Mouse (Mus musculus) thymus, adult 2 months (tissue): Measurements from ENCODE around the gene Mrpl28. TPM values are rescaled to one million over a fixed set of nuclear protein-coding genes. Genes with fewer than 3 reads are reported as not detected.
"Not testable (repeated sequence)": the region's sequence is repeated elsewhere in the genome, so short reads cannot be mapped to it uniquely, and the experiment has no call there.

ENCODE experiments used
- DNase-seq: peaks from one replicate; pipeline ENCODE4 v3.0.0; 2021
- H3K27ac ChIP-seq: fragments of 200-500 bp; 2 replicates; pipeline ENCODE4 v1.5.1; 2012; ENCODE audit warnings: low read length, control low read depth; ENCODE audit not compliant: control insufficient read depth, insufficient read depth
- H3K27me3 ChIP-seq: fragments of 200-500 bp; 2 replicates; pipeline ENCODE4 v1.6.1; 2012; ENCODE audit warnings: mild to moderate bottlenecking, low read length, moderate library complexity, mixed read lengths; ENCODE audit not compliant: control insufficient read depth, insufficient read depth
- H3K36me3 ChIP-seq: fragments of 200-500 bp; 2 replicates; pipeline ENCODE4 v1.6.1; 2012; ENCODE audit warnings: mild to moderate bottlenecking, low read length, moderate library complexity; ENCODE audit not compliant: control insufficient read depth, insufficient read depth
- H3K4me1 ChIP-seq: fragments of 200-500 bp; replicated peaks from 2 replicates; pipeline ENCODE4 v1.6.1; 2012; ENCODE audit warnings: low read length; ENCODE audit not compliant: control insufficient read depth, insufficient read depth
- H3K4me3 ChIP-seq: fragments of 200-500 bp; 2 replicates; pipeline ENCODE4 v1.5.1; 2012; ENCODE audit warnings: mild to moderate bottlenecking, low read length, control low read depth, moderate library complexity; ENCODE audit not compliant: control insufficient read depth, insufficient read depth
- CTCF ChIP-seq: fragments of 200-500 bp; IDR thresholded peaks from 2 replicates; pipeline ENCODE4 v1.5.1; 2012; ENCODE audit warnings: mild to moderate bottlenecking, control low read depth, low read length, moderate library complexity, borderline replicate concordance; ENCODE audit not compliant: control insufficient read depth, poor library complexity, insufficient read depth; ENCODE audit errors: extremely low read depth
- POLR2A ChIP-seq: fragments of 200-500 bp; IDR thresholded peaks from 2 replicates; pipeline ENCODE4 v1.6.1; 2012; ENCODE audit warnings: mild to moderate bottlenecking, low read length, control low read depth, moderate library complexity; ENCODE audit not compliant: control insufficient read depth, poor library complexity, insufficient read depth; ENCODE audit errors: extremely low read depth
- WGBS: fragments of 180-500 bp; shearing (Covaris S2); methylation state at CpG from one replicate; pipeline ENCODE4 v1.1.7; 2018; 5-methylcytosine and 5-hydroxymethylcytosine counted together
- polyA plus RNA-seq: library from polyadenylated mRNA; depleted of rRNA; stranded (reverse); fragments of >200 nt; gene quantifications from 2 replicates; pipeline ENCODE4 v1.2.3, GENCODE M21; 2012

The Mrpl28 gene
- polyA plus RNA-seq, 1 experiment = 82.6 TPM

DNA sequence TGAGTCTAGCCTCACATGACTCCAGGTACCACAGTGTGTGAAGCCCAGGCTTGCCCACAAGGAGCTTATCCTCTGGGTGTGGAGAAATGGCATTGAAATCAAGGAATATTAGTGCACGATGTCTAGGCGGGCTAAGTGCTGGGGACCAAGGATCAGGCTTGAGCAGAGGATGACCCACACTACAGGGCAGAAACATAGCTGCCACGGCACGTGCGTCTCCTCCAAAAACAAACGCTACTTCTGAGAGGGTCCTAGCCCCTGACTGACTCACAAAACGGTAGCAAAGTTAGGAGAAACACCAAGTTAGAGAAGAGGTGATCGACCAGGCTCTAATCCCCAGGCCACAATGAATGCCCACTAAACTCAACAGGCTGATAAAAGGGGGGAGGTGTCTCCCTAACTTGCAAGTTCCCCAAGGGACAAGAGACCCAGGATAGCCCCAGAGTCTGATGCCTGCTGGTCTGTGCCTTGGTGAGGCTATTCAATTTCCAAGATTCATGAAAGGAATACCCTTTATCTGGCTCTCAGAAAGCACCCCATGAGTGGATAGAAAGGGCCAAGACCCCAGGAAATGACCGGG, 28.7 kb upstream of the Mrpl28 start:
- H3K36me3 ChIP-seq = no peaks in the 10 kb centered on the region
- DNase-seq = no peak
- peak overlapping the region; percentile 49 for H3K4me3 ChIP-seq
- H3K4me1 ChIP-seq = peaks cover 17% of the 10 kb centered on the region
- no peaks in the 10 kb centered on the region for H3K27me3 ChIP-seq
- no peak overlapping the region for H3K27ac ChIP-seq
- 59% methylated on average over 9 of the region's 9 CpGs for WGBS
- TF ChIP-seq POLR2A = no peak
- TF ChIP-seq CTCF = no peak

DNA sequence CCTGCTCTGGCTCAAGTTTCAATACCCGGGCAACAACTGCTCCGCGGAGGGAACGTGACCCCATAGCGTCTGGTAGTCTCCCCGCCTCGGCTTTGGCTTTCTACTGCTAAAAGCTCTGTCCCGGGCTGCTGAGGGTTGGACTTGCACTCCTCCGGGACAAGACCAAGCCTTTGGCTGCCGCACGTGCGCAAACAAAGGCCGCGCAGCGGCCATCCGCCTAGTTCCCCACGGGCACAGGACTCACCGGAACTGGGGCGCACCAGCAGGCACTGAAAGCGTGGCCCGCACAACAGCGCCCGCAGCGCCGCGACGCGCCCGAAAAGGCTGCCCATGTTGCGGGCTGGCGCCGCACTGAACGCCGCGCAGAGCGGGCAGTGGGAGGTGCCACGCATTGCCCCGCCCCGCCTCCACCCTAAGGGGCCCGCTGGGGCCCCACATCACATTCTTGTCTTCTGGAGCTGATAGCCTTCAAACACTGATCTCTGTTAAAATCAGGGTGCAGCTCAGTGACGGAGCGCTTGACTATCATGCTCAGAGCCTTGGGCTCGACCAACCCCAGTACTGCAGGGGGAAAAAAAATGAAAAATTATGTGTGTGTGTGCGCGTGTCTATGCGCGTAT, 28.1 kb upstream of the Mrpl28 start, which contains the start of gene Nme4:
Gene Nme4, minus strand, starts transcription at position 482 of the 620 bp plus-strand sequence.
- H3K4me1 ChIP-seq = peaks cover 17% of the 10 kb centered on the region
- no peaks in the 10 kb centered on the region for H3K27me3 ChIP-seq
- H3K27ac ChIP-seq = no peak within 1 kb of the TSS
- peak; percentile 54 for DNase-seq
- peak within 1 kb of the TSS; percentile 49 for H3K4me3 ChIP-seq
- no peaks in the 10 kb centered on the region for H3K36me3 ChIP-seq
- no peak for TF ChIP-seq CTCF
- TF ChIP-seq POLR2A = no peak
- 3% methylated on average over 47 of the region's 47 CpGs for WGBS

DNA sequence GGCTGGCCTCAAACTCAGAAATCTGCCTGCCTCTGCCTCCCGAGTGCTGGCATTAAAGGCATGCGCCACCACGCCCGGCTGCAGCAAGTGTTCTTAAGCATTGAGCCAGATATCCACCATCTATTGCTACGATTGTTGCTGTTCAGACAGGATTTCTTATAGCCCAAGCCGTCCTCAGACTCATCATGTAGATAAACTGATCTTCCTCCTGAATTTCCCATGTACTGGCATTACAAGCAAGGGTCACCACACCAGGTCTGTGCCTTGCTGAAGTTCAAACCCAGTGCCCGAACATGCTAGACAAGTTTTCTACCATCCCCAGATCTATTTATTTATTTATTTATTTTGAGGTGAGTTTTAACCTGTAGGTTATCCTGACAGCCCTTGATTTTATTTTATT, 24.8 kb upstream of the Mrpl28 start:
- 96% methylated on average over 7 of the region's 7 CpGs for WGBS
- Histone ChIP-seq H3K4me1 (peaks cover 17% of the 10 kb centered on the region), H3K27ac (no peak overlapping the region), H3K27me3 (no peaks in the 10 kb centered on the region), H3K36me3 (no peaks in the 10 kb centered on the region), H3K4me3 (no peak overlapping the region)
- no peak for TF ChIP-seq CTCF
- TF ChIP-seq POLR2A = no peak
- DNase-seq = no peak

DNA sequence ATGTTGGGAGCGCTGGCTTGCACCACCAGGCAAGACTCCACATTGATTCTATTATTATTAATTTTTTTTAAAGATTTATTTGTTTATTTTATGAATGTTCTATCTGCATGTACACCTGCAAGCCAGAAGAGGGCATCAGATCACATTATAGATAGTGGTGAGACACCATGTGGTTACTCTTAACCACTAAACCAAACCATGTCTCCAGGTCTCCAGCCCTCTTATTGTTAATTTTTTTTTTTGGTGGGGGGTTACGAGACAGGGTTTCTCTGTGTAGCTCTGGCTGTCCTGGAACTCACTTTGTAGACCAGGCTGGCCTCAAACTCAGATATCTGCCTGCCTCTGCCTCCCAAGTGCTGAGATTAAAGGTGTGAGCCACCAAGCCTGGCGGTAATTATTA, 24.0 kb upstream of the Mrpl28 start:
- H3K27me3 ChIP-seq, H3K36me3 ChIP-seq, DNase-seq, H3K4me3 ChIP-seq, H3K27ac ChIP-seq: not testable (repeated sequence)
- WGBS = 51% methylated on average over 3 of the region's 3 CpGs
- peaks cover 13% of the 10 kb centered on the region for H3K4me1 ChIP-seq

DNA sequence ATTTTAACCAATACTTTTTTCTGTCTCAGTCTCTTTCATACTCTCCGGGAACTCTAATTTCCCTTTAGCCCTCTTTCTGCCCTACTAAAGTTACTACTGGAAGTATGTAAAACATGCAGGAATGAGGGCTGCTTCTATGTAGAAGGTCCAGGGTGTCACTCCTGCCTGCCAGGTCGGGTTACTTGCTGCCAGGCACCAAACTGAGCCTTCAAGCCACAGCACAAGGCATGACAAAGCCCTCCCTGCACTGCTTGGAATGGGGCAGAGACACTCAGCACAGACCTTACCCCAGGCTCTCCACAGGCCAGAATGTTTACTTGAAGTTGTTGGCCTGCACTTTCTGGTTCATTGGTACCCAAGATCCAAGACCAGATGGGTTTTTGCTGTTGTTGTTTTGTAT, 23.1 kb upstream of the Mrpl28 start:
- no peak for TF ChIP-seq POLR2A
- no peak for TF ChIP-seq CTCF
- H3K27ac ChIP-seq = no peak overlapping the region
- 64% methylated on average over 2 of the region's 2 CpGs for WGBS
- H3K4me1 ChIP-seq = peaks cover 4% of the 10 kb centered on the region
- no peak overlapping the region for H3K4me3 ChIP-seq
- no peak for DNase-seq
- no peaks in the 10 kb centered on the region for H3K27me3 ChIP-seq
- no peaks in the 10 kb centered on the region for H3K36me3 ChIP-seq

DNA sequence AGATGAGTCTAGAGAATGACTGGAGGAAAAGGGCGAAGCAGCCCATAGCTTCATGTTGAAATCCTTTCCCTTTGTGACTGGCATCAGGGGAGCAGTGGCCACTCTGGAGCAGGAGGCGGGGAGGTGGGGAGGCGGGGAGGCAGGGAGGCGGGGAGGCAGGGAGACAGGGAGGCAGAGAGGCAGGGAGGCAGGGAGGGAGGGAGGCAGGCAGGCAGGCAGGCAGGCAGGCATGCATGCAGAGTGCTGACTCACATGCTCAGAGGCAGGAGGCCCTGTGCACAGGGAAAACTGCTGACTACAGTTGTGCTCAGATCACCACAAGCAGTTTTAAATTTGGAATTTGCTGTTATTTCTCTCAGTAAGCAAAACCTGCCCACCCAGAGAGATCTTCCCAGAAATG, 21.8 kb upstream of the Mrpl28 start:
- Histone ChIP-seq H3K27me3 (no peaks in the 10 kb centered on the region), H3K27ac (no peak overlapping the region), H3K36me3 (no peaks in the 10 kb centered on the region), H3K4me3 (no peak overlapping the region), H3K4me1 (no peaks in the 10 kb centered on the region)
- WGBS = 92% methylated on average over 4 of the region's 4 CpGs
- no peak for DNase-seq
- TF ChIP-seq CTCF (no peak), POLR2A (no peak)

DNA sequence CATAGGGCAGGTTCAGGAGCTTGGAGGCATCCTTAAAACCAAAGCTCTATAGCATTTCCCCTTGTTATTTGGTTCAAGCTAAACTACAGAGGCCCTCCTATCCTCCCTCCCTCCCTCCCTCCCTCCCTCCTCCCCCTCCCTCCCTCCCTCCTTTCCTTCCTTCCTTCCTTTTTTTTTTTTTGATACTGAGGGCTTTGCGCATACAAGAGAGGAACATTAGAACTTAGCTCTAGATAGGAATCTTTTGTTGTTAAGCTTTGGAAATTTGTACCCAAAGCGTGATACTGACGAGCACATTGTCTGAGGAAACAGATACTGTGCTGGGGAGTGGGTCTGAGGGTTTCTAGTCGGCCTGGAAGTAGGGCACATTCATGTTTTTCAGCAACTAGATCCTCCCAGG, 17.7 kb upstream of the Mrpl28 start:
- WGBS = 50% methylated on average over 4 of the region's 4 CpGs
- no peak for DNase-seq

More for the DNA sequence above, 17.7 kb upstream of the Mrpl28 start:
- TF ChIP-seq POLR2A (no peak), CTCF (no peak)
- Histone ChIP-seq H3K36me3 (no peaks in the 10 kb centered on the region), H3K27me3 (no peaks in the 10 kb centered on the region), H3K4me1 (no peaks in the 10 kb centered on the region), H3K27ac (no peak overlapping the region), H3K4me3 (no peak overlapping the region)
